Mouse (Mus musculus): ENCODE measurements around the gene Mettl16. TPM values are rescaled to one million over a fixed set of nuclear protein-coding genes. Genes with fewer than 3 reads are reported as not detected.

Gene Mettl16
- polyA plus RNA-seq, 1 experiment from 2014 or later = 13.4 TPM

DNA sequence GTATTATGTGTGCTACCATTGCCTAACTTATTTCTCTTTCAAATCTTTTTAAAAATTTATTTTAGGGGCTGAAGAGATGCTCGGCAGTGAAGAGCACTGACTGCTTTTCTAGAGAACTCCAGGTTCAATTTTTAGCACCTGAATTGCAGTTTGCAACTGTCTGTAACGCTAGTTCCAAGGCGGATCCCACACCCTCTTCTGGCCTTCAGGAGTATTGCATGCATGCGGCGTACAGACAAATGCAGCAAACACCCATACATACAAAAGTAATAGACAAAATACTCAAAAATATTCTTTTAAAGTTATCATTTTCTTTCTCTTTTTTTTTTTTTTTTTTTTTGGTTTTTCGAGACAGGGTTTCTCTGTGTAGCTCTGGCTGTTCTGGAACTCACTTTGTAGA lies 2.6 kb upstream of the Mettl16 start:
- H3K4me1 ChIP-seq (replicated peaks; ENCODE audit: control insufficient read depth, insufficient read depth) = no peaks in the 10 kb centered on the region
- no peaks in the 10 kb centered on the region for H3K27me3 ChIP-seq (ENCODE audit: control insufficient read depth, insufficient read depth, low read length)
- TF ChIP-seq EP300 (optimal IDR thresholded peaks at IDR 0.05) = no peak
- peak; percentile 70 for TF ChIP-seq CTCF (IDR thresholded peaks at IDR 0.05; ENCODE audit: low read depth)
- H3K27ac ChIP-seq (replicated peaks) = no peak overlapping the region
- ATAC-seq (ENCODE audit: low FRiP score, low TSS enrichment) (no peak), DNase-seq (ENCODE audit: low spot score) (peak; percentile 41)
- H3K9ac ChIP-seq (ENCODE audit: low read length) = no peak overlapping the region
- H3K9me3 ChIP-seq (ENCODE audit: control insufficient read depth, low read length) = no peaks in the 10 kb centered on the region
- H3K4me3 ChIP-seq (ENCODE audit: low read depth, low read length) = no peak overlapping the region
- WGBS = 40% methylated on average over 6 of the region's 6 CpGs
- H3K36me3 ChIP-seq (ENCODE audit: control insufficient read depth, insufficient read depth, low read length) = no peaks in the 10 kb centered on the region
- no peak overlapping the region for H3K4me2 ChIP-seq (replicated peaks; ENCODE audit: low read depth)

GRCm38 (mm10) chr11:74770037-74770436 lies 593 bp upstream of the Mettl16 start:
- 0 out of 2 replicates have a peak, but pooled peaks cover 4% of the 10 kb centered on the region for H3K36me3 ChIP-seq (ENCODE audit: control insufficient read depth, insufficient read depth, low read length)
- H3K9ac ChIP-seq (ENCODE audit: low read length) = peak overlapping the region; percentile 50; the same call in 1 of the 2 replicates
- TF ChIP-seq EP300 (optimal IDR thresholded peaks at IDR 0.05) (no peak), CTCF (IDR thresholded peaks at IDR 0.05; ENCODE audit: low read depth) (no peak)
- no peaks in the 10 kb centered on the region for H3K9me3 ChIP-seq (ENCODE audit: control insufficient read depth, low read length)
- H3K27me3 ChIP-seq (ENCODE audit: control insufficient read depth, insufficient read depth, low read length) = no peaks in the 10 kb centered on the region
- no peaks in the 10 kb centered on the region for H3K4me1 ChIP-seq (replicated peaks; ENCODE audit: control insufficient read depth, insufficient read depth)
- ATAC-seq (ENCODE audit: low FRiP score, low TSS enrichment) (no peak), DNase-seq (ENCODE audit: low spot score) (no peak)
- H3K4me3 ChIP-seq (ENCODE audit: low read depth, low read length) = peak overlapping the region; percentile 61
- H3K4me2 ChIP-seq (replicated peaks; ENCODE audit: low read depth) = peak overlapping the region; percentile 62
- 81% methylated on average over 9 of the region's 9 CpGs for WGBS
- H3K27ac ChIP-seq (replicated peaks) = no peak overlapping the region

DNA sequence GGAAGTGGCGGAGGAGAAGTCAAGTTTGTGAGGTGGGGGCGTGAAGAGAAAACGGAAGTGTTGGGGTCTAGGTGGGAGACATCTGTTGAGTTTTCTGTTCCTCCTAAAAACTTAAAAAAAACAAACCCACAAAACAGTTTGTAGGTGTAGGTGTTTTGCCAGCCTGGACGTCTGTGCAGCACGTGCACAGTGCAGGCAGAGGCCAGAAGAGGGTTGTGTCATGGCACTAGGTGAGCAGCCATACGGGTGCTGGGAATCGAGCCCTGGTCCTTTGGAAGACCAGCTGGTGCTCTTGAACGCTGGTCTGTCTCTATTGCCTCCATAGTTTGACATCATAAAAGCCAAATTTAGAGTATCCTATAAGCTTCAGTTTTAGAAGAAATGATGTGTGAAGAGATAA lies 604 bp downstream of the Mettl16 start:
- peak overlapping the region; percentile 78 for H3K9ac ChIP-seq (ENCODE audit: low read length)
- H3K27ac ChIP-seq (replicated peaks) = peak overlapping the region; percentile 91
- H3K4me2 ChIP-seq (replicated peaks; ENCODE audit: low read depth) = peak overlapping the region; percentile 62
- H3K36me3 ChIP-seq (ENCODE audit: control insufficient read depth, insufficient read depth, low read length) = 0 out of 2 replicates have a peak, but pooled peaks cover 4% of the 10 kb centered on the region
- no peaks in the 10 kb centered on the region for H3K4me1 ChIP-seq (replicated peaks; ENCODE audit: control insufficient read depth, insufficient read depth)
- peak overlapping the region; percentile 61 for H3K4me3 ChIP-seq (ENCODE audit: low read depth, low read length)
- ATAC-seq (ENCODE audit: low FRiP score, low TSS enrichment) (no peak), DNase-seq (ENCODE audit: low spot score) (no peak)
- H3K27me3 ChIP-seq (ENCODE audit: control insufficient read depth, insufficient read depth, low read length) = no peaks in the 10 kb centered on the region
- no peaks in the 10 kb centered on the region for H3K9me3 ChIP-seq (ENCODE audit: control insufficient read depth, low read length)
- TF ChIP-seq EP300 (optimal IDR thresholded peaks at IDR 0.05) (no peak), CTCF (IDR thresholded peaks at IDR 0.05; ENCODE audit: low read depth) (no peak)
- 12% methylated on average over 8 of the region's 8 CpGs for WGBS

GRCm38 (mm10) chr11:74771650-74772049 lies 1.0 kb downstream of the Mettl16 start:
- H3K27ac ChIP-seq (replicated peaks) = no peak overlapping the region
- WGBS = 73% methylated on average over 4 of the region's 4 CpGs
- TF ChIP-seq EP300 (optimal IDR thresholded peaks at IDR 0.05) (no peak), CTCF (IDR thresholded peaks at IDR 0.05; ENCODE audit: low read depth) (no peak)
- peak overlapping the region; percentile 62 for H3K4me2 ChIP-seq (replicated peaks; ENCODE audit: low read depth)
- DNase-seq (ENCODE audit: low spot score) (no peak), ATAC-seq (ENCODE audit: low FRiP score, low TSS enrichment) (no peak)
- no peaks in the 10 kb centered on the region for H3K9me3 ChIP-seq (ENCODE audit: control insufficient read depth, low read length)
- no peak overlapping the region for H3K9ac ChIP-seq (ENCODE audit: low read length)
- H3K36me3 ChIP-seq (ENCODE audit: control insufficient read depth, insufficient read depth, low read length) = 0 out of 2 replicates have a peak, but pooled peaks cover 4% of the 10 kb centered on the region
- H3K4me3 ChIP-seq (ENCODE audit: low read depth, low read length) = peak overlapping the region; percentile 61; the same call in 1 of the 2 replicates
- H3K27me3 ChIP-seq (ENCODE audit: control insufficient read depth, insufficient read depth, low read length) = no peaks in the 10 kb centered on the region
- H3K4me1 ChIP-seq (replicated peaks; ENCODE audit: control insufficient read depth, insufficient read depth) = no peaks in the 10 kb centered on the region

- 0 out of 2 replicates have a peak, but pooled peaks cover 4% of the 10 kb centered on the region for H3K36me3 ChIP-seq (ENCODE audit: control insufficient read depth, insufficient read depth, low read length)
- ATAC-seq (ENCODE audit: low FRiP score, low TSS enrichment) (no peak), DNase-seq (ENCODE audit: low spot score) (no peak)
- 86% methylated on average over 2 of the region's 2 CpGs for WGBS
- no peak overlapping the region for H3K4me3 ChIP-seq (ENCODE audit: low read depth, low read length)
- no peak overlapping the region for H3K4me2 ChIP-seq (replicated peaks; ENCODE audit: low read depth)
- no peak overlapping the region for H3K27ac ChIP-seq (replicated peaks)
- no peaks in the 10 kb centered on the region for H3K27me3 ChIP-seq (ENCODE audit: control insufficient read depth, insufficient read depth, low read length)
- TF ChIP-seq CTCF (IDR thresholded peaks at IDR 0.05; ENCODE audit: low read depth) (no peak), EP300 (optimal IDR thresholded peaks at IDR 0.05) (no peak)
- H3K9ac ChIP-seq (ENCODE audit: low read length) = no peak overlapping the region
- no peaks in the 10 kb centered on the region for H3K4me1 ChIP-seq (replicated peaks; ENCODE audit: control insufficient read depth, insufficient read depth)
- no peaks in the 10 kb centered on the region for H3K9me3 ChIP-seq (ENCODE audit: control insufficient read depth, low read length)
Observed at GRCm38 (mm10) chr11:74772386-74772785, 1.8 kb downstream of the Mettl16 start.

DNA sequence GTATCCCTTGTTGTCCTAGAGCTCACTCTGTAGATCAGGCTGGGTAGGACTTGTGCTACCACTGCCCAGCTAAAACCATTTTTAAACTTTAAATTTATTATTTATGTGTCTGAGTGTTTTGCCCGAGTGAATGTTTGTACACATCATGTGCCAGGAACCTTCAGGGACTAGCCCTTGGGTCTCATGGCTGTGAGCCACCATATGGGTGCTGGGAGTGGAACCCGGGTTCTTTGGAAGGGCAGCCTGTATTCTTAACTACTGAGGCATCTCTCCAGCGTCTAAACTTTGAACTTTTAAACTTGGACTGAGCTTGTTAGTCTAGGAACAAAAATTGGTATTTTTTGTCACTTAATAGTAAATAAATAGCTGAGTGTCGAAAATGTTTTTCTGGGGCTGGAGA lies 22.2 kb downstream of the Mettl16 start:
- 93% methylated on average over 4 of the region's 4 CpGs for WGBS

More for the DNA sequence above, 22.2 kb downstream of the Mettl16 start:
- H3K4me2 ChIP-seq (replicated peaks; ENCODE audit: low read depth) = no peak overlapping the region
- no peaks in the 10 kb centered on the region for H3K9me3 ChIP-seq (ENCODE audit: control insufficient read depth, low read length)
- DNase-seq (ENCODE audit: low spot score) = no peak
- no peak overlapping the region for H3K27ac ChIP-seq (replicated peaks)
- H3K27me3 ChIP-seq (ENCODE audit: control insufficient read depth, insufficient read depth, low read length) = no peaks in the 10 kb centered on the region
- no peak overlapping the region for H3K4me3 ChIP-seq (ENCODE audit: low read depth, low read length)
- ATAC-seq (ENCODE audit: low FRiP score, low TSS enrichment) = no peak
- H3K9ac ChIP-seq (ENCODE audit: low read length) = no peak overlapping the region
- H3K4me1 ChIP-seq (replicated peaks; ENCODE audit: control insufficient read depth, insufficient read depth) = no peaks in the 10 kb centered on the region
- peaks cover 7% of the 10 kb centered on the region; the same call in 1 of the 2 replicates for H3K36me3 ChIP-seq (ENCODE audit: control insufficient read depth, insufficient read depth, low read length)
- TF ChIP-seq EP300 (optimal IDR thresholded peaks at IDR 0.05) (no peak), CTCF (IDR thresholded peaks at IDR 0.05; ENCODE audit: low read depth) (no peak)

Data from stomach, postnatal 0 days (tissue).